Mouse (Mus musculus): ENCODE measurements around the gene Gm6880.
"Not testable (repeated sequence)": the region's sequence is repeated elsewhere in the genome, so short reads cannot be mapped to it uniquely, and the experiment has no call there.

The Gm6880 gene

GRCm38 (mm10) chrX:74481349-74481885 lies at the start of gene Gm6880:
TSS of gene Gm6880 (minus strand) at chrX:74481399.
- DNase-seq (ENCODE audit: low spot score) = not testable (repeated sequence)

DNA sequence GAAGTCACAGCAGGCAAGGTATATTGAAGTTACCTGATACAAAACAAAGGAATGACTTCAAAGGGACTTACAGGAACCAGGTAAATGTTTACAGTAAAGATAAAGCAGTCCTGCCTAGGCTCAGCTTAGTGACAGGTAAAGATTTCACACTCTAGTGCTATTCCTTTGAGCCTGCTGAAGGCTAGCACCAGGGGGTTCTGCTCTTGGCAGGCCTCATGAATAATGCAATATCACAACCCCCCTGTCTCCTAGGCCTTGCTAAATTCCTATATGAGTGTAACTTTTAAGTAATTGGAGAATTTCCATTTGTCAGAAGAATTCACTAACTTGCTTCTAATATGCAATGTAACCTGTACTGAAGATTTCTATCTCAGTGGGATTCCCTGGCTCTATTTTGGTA lies 36.3 kb upstream of the Gm6880 start:
- DNase-seq (ENCODE audit: low spot score) = not testable (repeated sequence)

DNA sequence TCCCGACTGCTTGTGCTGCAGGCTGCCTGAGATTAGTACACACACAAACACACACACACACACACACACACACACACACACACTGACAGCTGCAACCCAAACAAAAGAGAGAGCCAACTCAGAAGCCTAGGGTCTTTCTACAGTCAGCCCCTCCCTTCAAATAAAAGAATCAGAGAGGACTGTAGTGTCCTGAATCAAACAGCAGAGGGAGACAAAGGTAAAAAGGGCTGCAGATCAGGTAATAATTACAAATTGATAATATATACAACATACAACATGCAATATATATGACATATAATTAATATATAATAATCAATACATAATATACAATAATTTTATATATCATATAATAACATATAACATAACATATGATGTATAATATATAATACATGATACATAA lies 15.9 kb upstream of the Gm6880 start:
- no peak for DNase-seq (ENCODE audit: low spot score)

DNA sequence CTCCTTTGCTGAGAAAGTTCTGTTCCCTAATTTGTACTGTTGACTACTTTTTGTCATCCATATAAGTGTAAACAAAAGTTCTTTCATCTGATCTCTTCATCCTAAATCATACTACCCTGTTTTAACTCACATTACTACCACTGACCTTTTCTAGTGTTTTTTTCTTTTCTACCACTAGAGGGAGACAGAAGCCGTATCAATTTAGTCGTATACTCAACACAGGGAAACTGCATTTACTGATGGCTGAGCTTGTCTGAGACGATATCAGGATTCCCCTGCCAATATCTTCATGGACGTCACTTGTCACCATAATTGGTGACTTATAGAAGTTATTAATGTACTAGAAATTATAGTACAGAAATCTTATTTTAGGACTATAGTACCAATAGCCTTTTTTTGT lies 28.4 kb downstream of the Gm6880 start:
- DNase-seq (ENCODE audit: low spot score) = no peak

GRCm38 (mm10) chrX:74451157-74451912 lies 29.9 kb downstream of the Gm6880 start:
- DNase-seq (ENCODE audit: low spot score) = no peak
